Mouse (Mus musculus) MN1 (cell line): ENCODE results near the gene Lrrc9.
A peak's percentile ranks its signal among the peaks of the same experiment; 100 is the strongest.

Experiments used
- DNase-seq: peaks from one replicate; pipeline ENCODE4 v3.0.0-alpha.2; 2016; ENCODE audit warnings: low spot score

The Lrrc9 gene

GRCm38 (mm10) chr12:72441839-72442576 lies at the start of gene Lrrc9:
Gene Lrrc9, plus strand, starts transcription at chr12:72441866.
- DNase-seq = no peak

GRCm38 (mm10) chr12:72393046-72393805 lies 48.4 kb upstream of the Lrrc9 start:
- no peak for DNase-seq

GRCm38 (mm10) chr12:72405031-72405430 lies 36.6 kb upstream of the Lrrc9 start:
- DNase-seq = no peak

GRCm38 (mm10) chr12:72407146-72407545 lies 34.5 kb upstream of the Lrrc9 start:
- DNase-seq = no peak

GRCm38 (mm10) chr12:72407721-72408110 lies 34.0 kb upstream of the Lrrc9 start:
- DNase-seq = no peak

GRCm38 (mm10) chr12:72408111-72408891 lies 33.4 kb upstream of the Lrrc9 start:
- DNase-seq = no peak

GRCm38 (mm10) chr12:72408954-72409353 lies 32.7 kb upstream of the Lrrc9 start, which contains the start of gene Rtn1:
Gene Rtn1, minus strand, starts transcription at chr12:72409054.
- no peak for DNase-seq

GRCm38 (mm10) chr12:72417762-72418161 lies 23.9 kb upstream of the Lrrc9 start:
- DNase-seq = no peak

GRCm38 (mm10) chr12:72422681-72423080 lies 19.0 kb upstream of the Lrrc9 start:
- no peak for DNase-seq

- DNase-seq = no peak
Measured at GRCm38 (mm10) chr12:72427722-72428126, 13.9 kb upstream of the Lrrc9 start.

GRCm38 (mm10) chr12:72432209-72432608 lies 9.5 kb upstream of the Lrrc9 start:
- DNase-seq = no peak

GRCm38 (mm10) chr12:72433241-72433865 lies 8.3 kb upstream of the Lrrc9 start:
- DNase-seq = no peak

- DNase-seq = no peak
Measured at GRCm38 (mm10) chr12:72437676-72438341, 3.9 kb upstream of the Lrrc9 start.

- no peak for DNase-seq
Measured at GRCm38 (mm10) chr12:72438961-72439480, 2.6 kb upstream of the Lrrc9 start.

GRCm38 (mm10) chr12:72453941-72454340 lies 12.3 kb downstream of the Lrrc9 start:
- DNase-seq = no peak

- peak; percentile 24 for DNase-seq
Measured at GRCm38 (mm10) chr12:72461191-72461893, 19.7 kb downstream of the Lrrc9 start.

- DNase-seq = peak; percentile 73
Measured at GRCm38 (mm10) chr12:72461894-72462530, 20.3 kb downstream of the Lrrc9 start.

- DNase-seq = no peak
Measured at GRCm38 (mm10) chr12:72465826-72466501, 24.3 kb downstream of the Lrrc9 start.

- DNase-seq = no peak
Measured at GRCm38 (mm10) chr12:72467269-72467668, 25.6 kb downstream of the Lrrc9 start.
